Mouse (Mus musculus): ENCODE results near the gene Atxn2l.

DNA sequence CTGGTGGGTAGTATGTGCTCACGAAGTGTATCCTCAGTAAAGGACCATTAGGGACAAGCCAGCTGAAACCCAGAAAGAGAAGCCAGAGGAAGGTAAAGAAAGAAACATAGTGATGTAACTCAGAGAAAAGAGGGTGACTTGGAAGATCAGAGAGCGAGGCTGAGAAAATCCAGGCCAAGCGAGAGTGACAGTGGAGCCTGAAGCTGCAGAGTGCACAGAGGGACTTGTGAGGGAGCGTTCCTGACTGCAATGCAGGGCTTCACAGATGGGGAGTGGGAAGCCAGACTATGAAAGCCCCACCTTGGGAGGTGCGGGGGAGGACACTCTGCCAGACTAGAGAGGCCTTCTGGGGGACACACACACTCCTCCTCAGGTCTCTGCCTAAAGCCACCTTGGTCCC is 45.0 kb downstream of the Atxn2l start:
- TF ChIP-seq CTCF (IDR thresholded peaks at IDR 0.05; ENCODE audit: control insufficient read depth, insufficient read depth, insufficient replicate concordance, low read depth, low read length) = no peak
- no peak for TF ChIP-seq POLR2A (IDR thresholded peaks at IDR 0.05; ENCODE audit: control insufficient read depth, low read depth, low read length)

Measured in testis, adult 2 months (tissue).